Mouse (Mus musculus) brain, embryonic 14.5 days (tissue): ENCODE data around the gene Psma4.

Experiments
- CTCF ChIP-seq: fragments of 200-500 bp; IDR thresholded peaks from 2 replicates; pipeline ENCODE4 v1.5.1; 2012; ENCODE audit warnings: inconsistent platforms, mild to moderate bottlenecking, moderate library complexity, borderline replicate concordance; ENCODE audit not compliant: insufficient read depth, insufficient read length; ENCODE audit errors: extremely low read depth
- POLR2A ChIP-seq: fragments of 200-500 bp; IDR thresholded peaks from 2 replicates; pipeline ENCODE4 v1.6.1; 2012; ENCODE audit warnings: mild to moderate bottlenecking, inconsistent platforms, borderline replicate concordance; ENCODE audit not compliant: poor library complexity, insufficient read depth, insufficient read length, severe bottlenecking; ENCODE audit errors: extremely low read depth

DNA sequence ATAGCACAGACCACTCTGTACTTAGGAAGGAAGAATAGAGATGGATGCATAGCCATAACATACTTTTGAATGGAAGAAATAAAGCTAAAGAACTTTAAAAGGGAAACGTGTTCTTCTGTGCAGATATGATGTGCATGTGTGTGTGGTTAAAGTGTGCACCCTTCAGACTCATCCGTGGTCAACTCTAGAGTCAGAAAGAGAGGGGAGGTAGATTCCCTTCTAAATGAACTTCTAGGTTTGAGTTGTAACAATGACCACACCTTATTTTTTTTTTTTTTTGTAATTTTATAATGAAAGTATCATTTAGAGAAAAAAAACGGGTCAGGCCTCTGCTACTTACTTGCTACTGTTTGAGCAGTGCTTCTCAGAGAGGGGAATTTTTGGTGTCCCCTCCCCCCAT is 39.8 kb downstream of the Psma4 start:
- TF ChIP-seq CTCF (no peak), POLR2A (no peak)
